Mouse (Mus musculus) forebrain, postnatal 0 days (tissue): ENCODE results near the gene Ryr1. TPM values are rescaled to one million over a fixed set of nuclear protein-coding genes. Genes with fewer than 3 reads are reported as not detected.
"Not testable (repeated sequence)": the region's sequence is repeated elsewhere in the genome, so short reads cannot be mapped to it uniquely, and the experiment has no call there.

Source experiments
- ATAC-seq: fragments of 200-750 bp; cut with Nextera tagmentation; 2 replicates; pipeline ENCODE4 v1.8.0; 2017; ENCODE audit warnings: mild to moderate bottlenecking, moderate library complexity
- DNase-seq: peaks from one replicate; pipeline ENCODE4 v3.0.0-alpha.2; 2015
- H3K27ac ChIP-seq: fragments of 300-500 bp; sonication (generic); 2 replicates; pipeline ENCODE4 v1.5.1; 2014; ENCODE audit warnings: low read depth, mild to moderate bottlenecking, antibody characterized with exemption, low read length, moderate library complexity, mixed read lengths
- H3K27me3 ChIP-seq: fragments of 300-500 bp; sonication (generic); 2 replicates; pipeline ENCODE4 v1.6.1; 2014; ENCODE audit warnings: mild to moderate bottlenecking, low read length, mixed read lengths; ENCODE audit not compliant: insufficient read depth
- H3K36me3 ChIP-seq: fragments of 300-500 bp; sonication (generic); 2 replicates; pipeline ENCODE4 v1.6.1; 2014; ENCODE audit warnings: mild to moderate bottlenecking, moderate library complexity; ENCODE audit not compliant: insufficient read depth
- H3K4me1 ChIP-seq: fragments of 300-500 bp; sonication (generic); 2 replicates; pipeline ENCODE4 v1.6.1; 2014; ENCODE audit warnings: antibody characterized with exemption; ENCODE audit not compliant: insufficient read depth
- H3K4me2 ChIP-seq: fragments of 300-500 bp; sonication (generic); 2 replicates; pipeline ENCODE4 v1.6.1; 2014; ENCODE audit warnings: low read depth, mild to moderate bottlenecking, moderate library complexity
- H3K4me3 ChIP-seq: fragments of 300-500 bp; sonication (generic); 2 replicates; pipeline ENCODE4 v1.5.1; 2014; ENCODE audit warnings: low read depth, low read length, mixed read lengths
- H3K9ac ChIP-seq: fragments of 300-500 bp; sonication (generic); 2 replicates; pipeline ENCODE4 v1.6.1; 2014; ENCODE audit warnings: mild to moderate bottlenecking
- H3K9me3 ChIP-seq: fragments of 300-500 bp; sonication (generic); 2 replicates; pipeline ENCODE4 v1.6.1; 2016; ENCODE audit warnings: low read length
- CTCF ChIP-seq: sonication (generic); IDR thresholded peaks from 2 replicates; pipeline ENCODE4 v1.5.1; 2016; ENCODE audit warnings: antibody characterized with exemption, control low read depth, low read depth
- WGBS: fragments of 180-500 bp; shearing (Covaris S2); extraction: QIAGEN DNeasy Blood & Tissue Kit; methylation state at CpG from one replicate; pipeline ENCODE4 v1.1.7; 2014; 5-methylcytosine and 5-hydroxymethylcytosine counted together
- polyA plus RNA-seq: library from polyadenylated mRNA; unstranded; fragments of >200 nt; fragmentation: Nextera tagmentation; extraction: Ambion mirVana; gene quantifications from 2 replicates; pipeline ENCODE4 v1.2.1, GENCODE M21; 2015
- total RNA-seq: library from RNA; depleted of rRNA; stranded (reverse); fragments of >200 nt; gene quantifications from 2 replicates; pipeline ENCODE4 v1.2.3, GENCODE M21; 2014

Gene Ryr1
- total and polyA plus RNA-seq, 2 experiments from 2014 or later = 4.6 to 8.8 TPM

GRCm38 (mm10) chr7:28977556-28977955 is 147.4 kb downstream of the Ryr1 start:
- Histone ChIP-seq H3K27ac (no peak overlapping the region), H3K4me2 (no peak overlapping the region), H3K4me1 (peaks cover 4% of the 10 kb centered on the region; the same call in 1 of the 2 replicates), H3K9me3 (no peaks in the 10 kb centered on the region), H3K4me3 (no peak overlapping the region), H3K9ac (no peak overlapping the region), H3K36me3 (peaks cover 44% of the 10 kb centered on the region), H3K27me3 (no peaks in the 10 kb centered on the region)
- DNase-seq (no peak), ATAC-seq (no peak)
- TF ChIP-seq CTCF = no peak
- 83% methylated on average over 9 of the region's 9 CpGs for WGBS

- no peak overlapping the region for H3K27ac ChIP-seq
- no peaks in the 10 kb centered on the region for H3K27me3 ChIP-seq
- DNase-seq = no peak
- H3K4me3 ChIP-seq = no peak overlapping the region
- H3K4me2 ChIP-seq = no peak overlapping the region
- H3K36me3 ChIP-seq = peaks cover 39% of the 10 kb centered on the region
- H3K9me3 ChIP-seq = no peaks in the 10 kb centered on the region
- TF ChIP-seq CTCF = peak; percentile 37; the same call in 1 of the 2 replicates
- 81% methylated on average over 8 of the region's 8 CpGs for WGBS
- ATAC-seq = no peak
- no peak overlapping the region for H3K9ac ChIP-seq
- H3K4me1 ChIP-seq = no peaks in the 10 kb centered on the region
Measured at GRCm38 (mm10) chr7:28973025-28973424, 152.0 kb downstream of the Ryr1 start.

GRCm38 (mm10) chr7:28972542-28972985 is 152.4 kb downstream of the Ryr1 start:
- H3K27me3 ChIP-seq = no peaks in the 10 kb centered on the region
- peaks cover 34% of the 10 kb centered on the region for H3K36me3 ChIP-seq
- H3K27ac ChIP-seq = no peak overlapping the region
- H3K4me1 ChIP-seq = no peaks in the 10 kb centered on the region
- TF ChIP-seq CTCF = peak; percentile 85
- no peak overlapping the region for H3K4me2 ChIP-seq
- DNase-seq (peak; percentile 73), ATAC-seq (no peak)
- WGBS = 68% methylated on average over 8 of the region's 8 CpGs
- no peak overlapping the region for H3K9ac ChIP-seq
- no peaks in the 10 kb centered on the region for H3K9me3 ChIP-seq
- no peak overlapping the region for H3K4me3 ChIP-seq

GRCm38 (mm10) chr7:28971770-28972269 is 153.2 kb downstream of the Ryr1 start:
- no peak overlapping the region for H3K4me3 ChIP-seq
- peaks cover 27% of the 10 kb centered on the region for H3K36me3 ChIP-seq
- no peak for ATAC-seq

GRCm38 (mm10) chr7:28971029-28971428 is 153.9 kb downstream of the Ryr1 start:
- peaks cover 21% of the 10 kb centered on the region for H3K36me3 ChIP-seq
- H3K4me1 ChIP-seq = no peaks in the 10 kb centered on the region
- H3K4me2 ChIP-seq = no peak overlapping the region
- WGBS = 89% methylated on average over 7 of the region's 7 CpGs
- no peak overlapping the region for H3K4me3 ChIP-seq
- H3K9me3 ChIP-seq = no peaks in the 10 kb centered on the region
- no peak for ATAC-seq
- H3K27me3 ChIP-seq = no peaks in the 10 kb centered on the region
- DNase-seq = no peak
- no peak for TF ChIP-seq CTCF
- no peak overlapping the region for H3K9ac ChIP-seq
- no peak overlapping the region for H3K27ac ChIP-seq

More at GRCm38 (mm10) chr7:28971770-28972269, 153.2 kb downstream of the Ryr1 start:
- no peak overlapping the region for H3K4me2 ChIP-seq
- H3K9ac ChIP-seq = no peak overlapping the region
- no peak for DNase-seq
- H3K9me3 ChIP-seq = no peaks in the 10 kb centered on the region
- H3K27ac ChIP-seq = no peak overlapping the region
- no peaks in the 10 kb centered on the region for H3K4me1 ChIP-seq
- H3K27me3 ChIP-seq = no peaks in the 10 kb centered on the region
- TF ChIP-seq CTCF = no peak
- WGBS = 60% methylated on average over 6 of the region's 6 CpGs

GRCm38 (mm10) chr7:28969672-28970394 is 155.1 kb downstream of the Ryr1 start:
- Histone ChIP-seq H3K27ac (no peak overlapping the region), H3K4me1 (no peaks in the 10 kb centered on the region), H3K36me3 (peaks cover 21% of the 10 kb centered on the region), H3K27me3 (no peaks in the 10 kb centered on the region), H3K9me3 (no peaks in the 10 kb centered on the region), H3K9ac (no peak overlapping the region), H3K4me3 (no peak overlapping the region), H3K4me2 (no peak overlapping the region)
- DNase-seq (no peak), ATAC-seq (no peak)
- TF ChIP-seq CTCF = no peak
- 80% methylated on average over 12 of the region's 12 CpGs for WGBS

GRCm38 (mm10) chr7:28969271-28969670 is 155.7 kb downstream of the Ryr1 start:
- Histone ChIP-seq H3K36me3 (peaks cover 19% of the 10 kb centered on the region), H3K4me3 (no peak overlapping the region), H3K4me1 (no peaks in the 10 kb centered on the region), H3K9ac (no peak overlapping the region), H3K9me3 (no peaks in the 10 kb centered on the region), H3K27me3 (no peaks in the 10 kb centered on the region), H3K27ac (no peak overlapping the region), H3K4me2 (no peak overlapping the region)
- ATAC-seq (no peak), DNase-seq (no peak)
- no peak for TF ChIP-seq CTCF
- 86% methylated on average over 1 of the region's 1 CpGs for WGBS

GRCm38 (mm10) chr7:28968120-28968519 is 156.9 kb downstream of the Ryr1 start:
- WGBS = 96% methylated on average over 8 of the region's 8 CpGs
- not testable (repeated sequence) for H3K4me1 ChIP-seq, H3K36me3 ChIP-seq, H3K9ac ChIP-seq, H3K4me2 ChIP-seq, H3K9me3 ChIP-seq, H3K27me3 ChIP-seq, H3K4me3 ChIP-seq, DNase-seq, ATAC-seq, H3K27ac ChIP-seq
